Mouse (Mus musculus) lung, postnatal 0 days (tissue): ENCODE measurements around the gene Oasl1.

ENCODE experiments used
- CTCF ChIP-seq: IDR thresholded peaks from 2 replicates; pipeline ENCODE4 v1.5.1; 2016; ENCODE audit warnings: antibody characterized with exemption, mild to moderate bottlenecking
- EP300 ChIP-seq: IDR thresholded peaks from 2 replicates; pipeline ENCODE4 v1.6.1; 2016; ENCODE audit warnings: antibody characterized with exemption, mild to moderate bottlenecking, control low read depth

DNA sequence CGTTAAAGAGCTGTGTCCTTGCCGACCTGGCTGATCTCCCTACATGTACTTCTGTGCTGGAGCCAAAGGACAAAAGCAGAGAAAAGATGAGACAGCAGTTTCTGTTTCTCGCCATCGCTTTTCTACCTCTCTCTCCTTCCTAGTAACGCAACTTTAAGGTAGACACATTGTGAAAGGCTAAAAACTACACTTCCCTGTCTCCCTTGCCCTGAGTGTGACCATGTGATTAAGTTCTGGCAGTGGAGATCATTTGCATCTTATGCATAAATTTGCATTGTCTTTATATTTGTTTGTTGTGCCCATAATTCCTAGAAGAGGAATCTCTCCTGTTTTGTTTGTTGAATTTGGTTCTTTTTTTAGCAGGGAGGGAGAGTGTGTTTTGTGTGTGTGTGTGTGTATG is 7.2 kb upstream of the Oasl1 start:
- no peak for TF ChIP-seq EP300
- TF ChIP-seq CTCF: no peak
